Mouse (Mus musculus): ENCODE measurements around the gene Gabpb1. TPM values are rescaled to one million over a fixed set of nuclear protein-coding genes. Genes with fewer than 3 reads are reported as not detected.
"Not testable (repeated sequence)": the region's sequence is repeated elsewhere in the genome, so short reads cannot be mapped to it uniquely, and the experiment has no call there.

Gene Gabpb1
- polyA plus RNA-seq, 1 experiment: 21.8 TPM

DNA sequence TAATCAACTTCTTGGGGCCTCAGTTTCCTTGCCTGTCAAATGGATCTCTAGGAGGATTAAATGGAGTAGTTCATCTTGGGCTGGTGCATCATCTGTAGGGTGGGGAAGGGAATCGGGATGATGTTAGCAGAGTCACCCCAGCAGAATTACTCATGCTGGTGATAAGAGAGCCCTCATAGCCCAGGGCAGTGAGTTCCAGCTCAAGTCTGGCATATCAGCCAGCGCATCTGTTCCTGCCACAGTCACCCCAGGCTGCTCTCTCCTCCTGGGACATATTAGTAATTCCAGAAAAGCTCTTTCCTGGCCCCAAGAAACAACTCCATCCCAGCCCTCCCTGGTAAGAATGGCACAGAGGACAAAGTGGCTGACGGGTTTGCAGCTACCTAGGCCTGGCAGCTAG is 60.8 kb downstream of the Gabpb1 start:
- WGBS: 79% methylated on average over 3 of the region's 3 CpGs
- peak in 1 of 2 experiments; percentile 32 for DNase-seq
- no peak for TF ChIP-seq POLR2A (IDR thresholded peaks at IDR 0.05; ENCODE audit: borderline replicate concordance, insufficient read depth, low read length)
- TF ChIP-seq CTCF (IDR thresholded peaks at IDR 0.05; ENCODE audit: borderline replicate concordance, insufficient read depth, low read depth, low read length): no peak
- Histone ChIP-seq H3K4me1 (ENCODE audit: control insufficient read depth, insufficient read depth, low read length) (no peaks in the 10 kb centered on the region), H3K4me3 (replicated peaks; ENCODE audit: insufficient read depth, low read depth, low read length) (no peak overlapping the region), H3K27me3 (ENCODE audit: control insufficient read depth, insufficient read depth, low read length) (no peaks in the 10 kb centered on the region), H3K27ac (ENCODE audit: insufficient read depth, low read length) (no peak overlapping the region)

- not testable (repeated sequence) for H3K4me1 ChIP-seq (ENCODE audit: control insufficient read depth, insufficient read depth, low read length); H3K27ac ChIP-seq (ENCODE audit: insufficient read depth, low read length); DNase-seq; H3K4me3 ChIP-seq (replicated peaks; ENCODE audit: insufficient read depth, low read depth, low read length); H3K27me3 ChIP-seq (ENCODE audit: control insufficient read depth, insufficient read depth, low read length)
- 65% methylated on average over 12 of the region's 12 CpGs for WGBS
These were observed 66.5 kb downstream of the Gabpb1 start for GRCm38 (mm10) chr2:126609600-126609999.

DNA sequence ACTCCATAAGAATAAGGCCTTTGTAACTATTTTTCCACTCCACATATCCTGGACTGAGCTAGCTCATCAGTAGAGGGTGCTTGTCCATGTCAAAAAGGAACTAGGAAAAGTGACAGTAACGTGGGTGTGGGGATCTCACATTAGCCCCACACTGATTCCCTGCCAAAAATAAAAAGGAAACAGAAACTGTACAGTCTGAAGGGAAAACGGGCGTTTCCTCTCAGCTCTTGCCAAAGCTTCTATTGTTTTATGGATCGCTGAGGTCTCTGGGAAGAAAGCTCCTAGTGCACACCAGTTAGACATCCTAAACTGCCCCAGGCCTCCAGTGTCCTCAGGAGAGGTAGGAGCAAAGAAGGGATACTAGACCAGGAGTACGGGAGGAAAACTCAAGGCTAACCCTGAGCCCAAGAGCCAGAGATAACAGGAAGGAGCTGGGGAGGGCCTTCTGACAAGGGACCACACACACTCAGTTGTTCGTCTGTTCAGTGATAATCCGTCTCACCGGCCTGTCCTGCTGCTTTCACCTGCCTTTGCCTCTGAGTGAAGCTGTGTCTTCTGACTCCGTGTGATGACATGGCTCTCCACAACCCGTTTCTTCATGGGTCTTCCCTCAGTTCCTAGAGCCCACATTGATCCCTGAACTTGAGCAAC is 68.5 kb downstream of the Gabpb1 start:
- DNase-seq: no peak
- TF ChIP-seq POLR2A (IDR thresholded peaks at IDR 0.05; ENCODE audit: borderline replicate concordance, insufficient read depth, low read length) (no peak), CTCF (IDR thresholded peaks at IDR 0.05; ENCODE audit: borderline replicate concordance, insufficient read depth, low read depth, low read length) (no peak)
- 51% methylated on average over 10 of the region's 10 CpGs for WGBS

GRCm38 (mm10) chr2:126606688-126607062 is 69.5 kb downstream of the Gabpb1 start:
- DNase-seq: no peak
- WGBS: 54% methylated on average over 4 of the region's 4 CpGs
- TF ChIP-seq CTCF (IDR thresholded peaks at IDR 0.05; ENCODE audit: borderline replicate concordance, insufficient read depth, low read depth, low read length) (no peak), POLR2A (IDR thresholded peaks at IDR 0.05; ENCODE audit: borderline replicate concordance, insufficient read depth, low read length) (no peak)
- no peaks in the 10 kb centered on the region for H3K27me3 ChIP-seq (ENCODE audit: control insufficient read depth, insufficient read depth, low read length)
- no peak overlapping the region for H3K4me3 ChIP-seq (replicated peaks; ENCODE audit: insufficient read depth, low read depth, low read length)
- no peaks in the 10 kb centered on the region for H3K4me1 ChIP-seq (ENCODE audit: control insufficient read depth, insufficient read depth, low read length)
- H3K27ac ChIP-seq (ENCODE audit: insufficient read depth, low read length): no peak overlapping the region

More for the DNA sequence above, 68.5 kb downstream of the Gabpb1 start:
- Histone ChIP-seq H3K27ac (ENCODE audit: insufficient read depth, low read length) (no peak overlapping the region), H3K27me3 (ENCODE audit: control insufficient read depth, insufficient read depth, low read length) (no peaks in the 10 kb centered on the region), H3K4me1 (ENCODE audit: control insufficient read depth, insufficient read depth, low read length) (no peaks in the 10 kb centered on the region), H3K4me3 (replicated peaks; ENCODE audit: insufficient read depth, low read depth, low read length) (no peak overlapping the region)

DNA sequence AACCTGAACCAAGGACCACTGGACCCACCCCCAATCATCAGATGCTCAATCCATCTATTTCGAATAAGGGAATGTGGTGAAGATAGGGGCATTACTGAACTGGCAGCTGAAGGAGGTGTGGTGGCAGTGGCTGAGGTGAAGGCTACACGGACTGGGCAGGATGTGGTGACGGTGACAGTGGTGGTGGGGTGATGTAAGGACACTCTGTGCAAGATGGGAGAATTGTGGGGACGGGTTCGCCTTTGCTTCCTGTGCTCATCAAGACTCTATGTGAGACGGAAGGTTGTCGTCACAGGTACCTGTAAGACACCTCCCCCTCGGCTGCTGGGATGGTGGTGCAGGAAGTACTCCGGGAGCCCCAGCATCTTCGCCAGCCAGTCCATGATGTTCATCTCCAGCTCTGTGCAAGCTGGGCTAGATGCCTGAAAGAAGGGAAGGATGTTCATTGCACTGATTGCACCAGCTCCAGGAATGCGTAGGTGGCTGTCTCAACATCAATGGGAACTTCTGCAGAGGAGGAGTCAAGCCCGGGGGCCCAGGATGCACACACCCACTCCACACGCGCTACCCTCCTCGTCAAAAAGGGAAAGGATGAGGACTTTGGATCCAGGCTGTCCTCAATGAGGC is 70.0 kb downstream of the Gabpb1 start:
- H3K27me3 ChIP-seq (ENCODE audit: control insufficient read depth, insufficient read depth, low read length): no peaks in the 10 kb centered on the region
- no peak for DNase-seq
- H3K27ac ChIP-seq (ENCODE audit: insufficient read depth, low read length): no peak overlapping the region
- H3K4me3 ChIP-seq (replicated peaks; ENCODE audit: insufficient read depth, low read depth, low read length): no peak overlapping the region
- no peaks in the 10 kb centered on the region for H3K4me1 ChIP-seq (ENCODE audit: control insufficient read depth, insufficient read depth, low read length)
- WGBS: 83% methylated on average over 15 of the region's 15 CpGs
- TF ChIP-seq POLR2A (IDR thresholded peaks at IDR 0.05; ENCODE audit: borderline replicate concordance, insufficient read depth, low read length) (no peak), CTCF (IDR thresholded peaks at IDR 0.05; ENCODE audit: borderline replicate concordance, insufficient read depth, low read depth, low read length) (no peak)

- DNase-seq: no peak
- Histone ChIP-seq H3K4me3 (replicated peaks; ENCODE audit: insufficient read depth, low read depth, low read length) (no peak overlapping the region), H3K27me3 (ENCODE audit: control insufficient read depth, insufficient read depth, low read length) (no peaks in the 10 kb centered on the region), H3K4me1 (ENCODE audit: control insufficient read depth, insufficient read depth, low read length) (no peaks in the 10 kb centered on the region), H3K27ac (ENCODE audit: insufficient read depth, low read length) (no peak overlapping the region)
- TF ChIP-seq POLR2A (IDR thresholded peaks at IDR 0.05; ENCODE audit: borderline replicate concordance, insufficient read depth, low read length): no peak
- TF ChIP-seq CTCF (IDR thresholded peaks at IDR 0.05; ENCODE audit: borderline replicate concordance, insufficient read depth, low read depth, low read length): no peak
- 76% methylated on average over 14 of the region's 14 CpGs for WGBS
These were observed 74.1 kb downstream of the Gabpb1 start for GRCm38 (mm10) chr2:126601918-126602600.

- H3K4me3 ChIP-seq (replicated peaks; ENCODE audit: insufficient read depth, low read depth, low read length): no peak overlapping the region
- H3K27ac ChIP-seq (ENCODE audit: insufficient read depth, low read length): no peak overlapping the region
- no peak for DNase-seq
- H3K27me3 ChIP-seq (ENCODE audit: control insufficient read depth, insufficient read depth, low read length): no peaks in the 10 kb centered on the region
- no peaks in the 10 kb centered on the region for H3K4me1 ChIP-seq (ENCODE audit: control insufficient read depth, insufficient read depth, low read length)
- 70% methylated on average over 14 of the region's 14 CpGs for WGBS
- no peak for TF ChIP-seq POLR2A (IDR thresholded peaks at IDR 0.05; ENCODE audit: borderline replicate concordance, insufficient read depth, low read length)
- TF ChIP-seq CTCF (IDR thresholded peaks at IDR 0.05; ENCODE audit: borderline replicate concordance, insufficient read depth, low read depth, low read length): no peak
These were observed 75.6 kb downstream of the Gabpb1 start for GRCm38 (mm10) chr2:126600533-126600932.

GRCm38 (mm10) chr2:126599005-126599404 is 77.1 kb downstream of the Gabpb1 start:
- no peak overlapping the region for H3K27ac ChIP-seq (ENCODE audit: insufficient read depth, low read length)
- TF ChIP-seq POLR2A (IDR thresholded peaks at IDR 0.05; ENCODE audit: borderline replicate concordance, insufficient read depth, low read length) (no peak), CTCF (IDR thresholded peaks at IDR 0.05; ENCODE audit: borderline replicate concordance, insufficient read depth, low read depth, low read length) (peak; percentile 51; the same call in 1 of the 2 replicates)
- H3K27me3 ChIP-seq (ENCODE audit: control insufficient read depth, insufficient read depth, low read length): no peaks in the 10 kb centered on the region
- WGBS: 13% methylated on average over 3 of the region's 3 CpGs
- no peaks in the 10 kb centered on the region for H3K4me1 ChIP-seq (ENCODE audit: control insufficient read depth, insufficient read depth, low read length)
- no peak for DNase-seq
- H3K4me3 ChIP-seq (replicated peaks; ENCODE audit: insufficient read depth, low read depth, low read length): no peak overlapping the region
